Mouse (Mus musculus) testis, adult 2 months (tissue): ENCODE measurements at regions not wholly inside any gene's neighbourhood (a gene's known extent, or its start where the extent isn't known, plus 50 kb on each side); places are given as distances from the start of the nearest gene placed in this dataset.

Experiments
- CTCF ChIP-seq: fragments of 200-500 bp; IDR thresholded peaks from 2 replicates; pipeline ENCODE4 v1.5.1; 2012; ENCODE audit warnings: low read depth, mild to moderate bottlenecking, inconsistent platforms, low read length, moderate library complexity; ENCODE audit not compliant: control insufficient read depth, insufficient read depth, insufficient replicate concordance
- POLR2A ChIP-seq: fragments of 200-500 bp; IDR thresholded peaks from 2 replicates; pipeline ENCODE4 v1.6.1; 2012; ENCODE audit warnings: low read depth, mild to moderate bottlenecking, inconsistent platforms, low read length, moderate library complexity; ENCODE audit not compliant: control insufficient read depth

- TF ChIP-seq CTCF = no peak
- TF ChIP-seq POLR2A = no peak
These were observed 230.5 kb upstream of the Gm10295 start for GRCm38 (mm10) chr7:71581746-71582145.
